Mouse (Mus musculus) kidney, postnatal 36 days (tissue): ENCODE results near the gene Fbxo31.
A peak's percentile ranks its signal among the peaks of the same experiment; 100 is the strongest.

ENCODE experiments used
- DNase-seq, 2 experiments: peaks; one replicate each; pipeline ENCODE4 v3.0.0; 2021 to 2022; ENCODE audit warnings: mixed read lengths in 2 of 2

Fbxo31 gene

GRCm38 (mm10) chr8:121588750-121589149 lies 10.1 kb upstream of the Fbxo31 start:
- DNase-seq: no peak

- peak; percentile 100 for DNase-seq
Observed at GRCm38 (mm10) chr8:121585159-121585825, 6.7 kb upstream of the Fbxo31 start.

GRCm38 (mm10) chr8:121584730-121585129 lies 6.1 kb upstream of the Fbxo31 start:
- no peak for DNase-seq

GRCm38 (mm10) chr8:121583653-121584052 lies 5.0 kb upstream of the Fbxo31 start:
- DNase-seq: no peak

GRCm38 (mm10) chr8:121580465-121580864 lies 1.9 kb upstream of the Fbxo31 start:
- no peak for DNase-seq

GRCm38 (mm10) chr8:121577751-121578675 lies 593 bp downstream of the Fbxo31 start:
- DNase-seq: no peak

GRCm38 (mm10) chr8:121575661-121576060 lies 2.9 kb downstream of the Fbxo31 start:
- DNase-seq: no peak

GRCm38 (mm10) chr8:121573275-121573674 lies 5.3 kb downstream of the Fbxo31 start:
- DNase-seq: peak; percentile 58 to 70

GRCm38 (mm10) chr8:121572121-121572520 lies 6.5 kb downstream of the Fbxo31 start:
- DNase-seq: no peak

GRCm38 (mm10) chr8:121570801-121571200 lies 7.8 kb downstream of the Fbxo31 start:
- DNase-seq: no peak

GRCm38 (mm10) chr8:121570335-121570734 lies 8.3 kb downstream of the Fbxo31 start:
- no peak for DNase-seq

- no peak for DNase-seq
Observed at GRCm38 (mm10) chr8:121568321-121568720, 10.3 kb downstream of the Fbxo31 start.

GRCm38 (mm10) chr8:121563701-121564100 lies 14.9 kb downstream of the Fbxo31 start:
- DNase-seq: no peak

GRCm38 (mm10) chr8:121562941-121563351 lies 15.7 kb downstream of the Fbxo31 start:
- DNase-seq: peak; percentile 27 to 48

- peak in 1 of 2 experiments; percentile 38 for DNase-seq
Observed at GRCm38 (mm10) chr8:121561636-121562345, 16.8 kb downstream of the Fbxo31 start.

- DNase-seq: no peak
Observed at GRCm38 (mm10) chr8:121560432-121561100, 18.0 kb downstream of the Fbxo31 start.

GRCm38 (mm10) chr8:121559801-121560200 lies 18.8 kb downstream of the Fbxo31 start:
- no peak for DNase-seq

- no peak for DNase-seq
Observed at GRCm38 (mm10) chr8:121558538-121558937, 20.1 kb downstream of the Fbxo31 start.

- no peak for DNase-seq
Observed at GRCm38 (mm10) chr8:121557746-121558145, 20.9 kb downstream of the Fbxo31 start.

- DNase-seq: no peak
Observed at GRCm38 (mm10) chr8:121553831-121554475, 24.7 kb downstream of the Fbxo31 start.

- no peak for DNase-seq
Observed at GRCm38 (mm10) chr8:121552506-121552905, 26.1 kb downstream of the Fbxo31 start.
